ENCODE assay signal across 8 mouse cellular contexts in genomic region chr17:5189551-5190351, GRCm38 (mm10).
DNase-seq lines count a peak whose midpoint lies in the region; ATAC-seq lines count a peak whose summit lies in the region.

No protein-coding gene starts in this region.

- peak; percentile 69 for ATAC-seq in common myeloid progenitor, adult 5-6 weeks (replicated peaks; ENCODE audit: low read depth, poor library complexity, severe bottlenecking)
- peak; percentile 75 for ATAC-seq in megakaryocyte progenitor cell, adult 5-6 weeks (replicated peaks; ENCODE audit: poor library complexity)

- DNase-seq in ZHBTc4 (ENCODE audit: low read depth, low spot score) = peak; percentile 98
- DNase-seq in gastrocnemius, adult 8-10 months (ENCODE audit: low spot score in 2 of 2) = peak; percentile 96 to 98
- peak; percentile 89 for DNase-seq in induced T-regulatory cell, adult 2 months (ENCODE audit: low read depth)
- peak; percentile 83 to 91 for DNase-seq in left cerebral cortex, adult 9 months (ENCODE audit: low spot score in 2 of 2)
- DNase-seq in right cerebral cortex, postnatal 14 days = peak; percentile 82
- peak; percentile 91 to 96 for DNase-seq in urinary bladder, postnatal 36 days (ENCODE audit: low spot score in 2 of 2)

Comparison
In these comparisons a context has a peak if more than half of its experiments do, and no peak if none do; other contexts are left out.
1. Peak in every context shown above with its lines: DNase-seq and ATAC-seq.